Mouse (Mus musculus): ENCODE measurements around the gene Ppp2r5d.

The Ppp2r5d gene

DNA sequence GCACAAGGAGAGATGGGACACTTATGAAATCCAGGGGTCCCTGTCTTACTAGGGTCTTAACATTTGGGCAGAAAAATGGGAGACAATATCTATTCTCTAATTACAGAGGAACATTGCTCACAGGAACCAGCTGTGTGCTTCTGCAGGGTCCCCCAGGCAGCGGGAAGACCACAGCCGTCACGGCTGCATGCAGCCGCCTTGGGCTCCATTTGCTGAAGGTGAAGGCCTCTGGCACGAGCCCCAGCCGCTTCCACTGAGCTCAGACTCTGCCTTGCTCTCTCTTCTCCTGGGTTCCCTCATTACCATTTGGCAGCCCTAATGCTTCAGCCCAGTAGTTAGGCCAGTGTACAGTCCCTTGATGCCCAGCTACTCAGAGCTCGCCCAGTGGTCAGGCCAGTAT lies 16.2 kb upstream of the Ppp2r5d start:
- DNase-seq (ENCODE audit: low read depth) = no peak

GRCm38 (mm10) chr17:46714756-46715481 lies 10.0 kb upstream of the Ppp2r5d start:
- no peak for DNase-seq (ENCODE audit: low read depth)

DNA sequence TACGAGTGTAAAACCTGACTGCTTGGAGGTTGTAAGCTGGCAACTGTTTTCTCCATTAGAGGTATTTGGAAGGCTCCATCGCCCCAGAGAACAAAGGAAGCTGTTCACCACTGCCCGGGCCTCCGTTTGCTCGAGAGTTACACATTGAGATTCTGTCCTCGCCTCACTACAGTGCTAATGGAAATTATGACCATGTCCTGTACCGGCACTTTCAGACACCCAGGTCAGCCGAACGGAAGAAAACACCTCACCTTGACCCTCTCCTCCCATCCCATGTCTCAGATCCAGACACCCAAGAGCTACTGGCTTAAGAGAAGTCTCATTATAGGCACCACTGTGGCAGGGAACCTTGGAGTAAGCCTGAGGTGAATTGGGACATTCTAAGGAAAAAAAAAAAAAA lies 8.9 kb upstream of the Ppp2r5d start:
- no peak for DNase-seq (ENCODE audit: low read depth)

DNA sequence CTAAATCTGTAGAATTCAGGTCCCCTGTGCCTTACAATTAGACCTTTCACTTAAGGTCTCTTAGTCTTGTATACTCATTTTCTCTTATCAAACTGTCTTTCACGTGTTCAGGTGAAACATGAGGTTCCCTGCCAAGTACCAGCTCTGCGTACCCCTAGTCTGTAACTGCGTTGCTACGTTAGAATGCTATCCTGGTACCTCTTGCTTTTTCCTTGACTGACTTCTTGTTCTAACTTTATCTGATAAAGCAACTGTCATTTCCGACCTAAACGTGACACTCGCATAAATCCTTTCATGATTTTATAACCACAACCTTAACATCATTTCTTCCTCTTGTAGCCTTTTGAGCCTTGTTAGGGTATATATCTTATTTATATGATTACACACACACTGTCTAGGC lies 7.5 kb upstream of the Ppp2r5d start:
- no peak for DNase-seq (ENCODE audit: low read depth)

DNA sequence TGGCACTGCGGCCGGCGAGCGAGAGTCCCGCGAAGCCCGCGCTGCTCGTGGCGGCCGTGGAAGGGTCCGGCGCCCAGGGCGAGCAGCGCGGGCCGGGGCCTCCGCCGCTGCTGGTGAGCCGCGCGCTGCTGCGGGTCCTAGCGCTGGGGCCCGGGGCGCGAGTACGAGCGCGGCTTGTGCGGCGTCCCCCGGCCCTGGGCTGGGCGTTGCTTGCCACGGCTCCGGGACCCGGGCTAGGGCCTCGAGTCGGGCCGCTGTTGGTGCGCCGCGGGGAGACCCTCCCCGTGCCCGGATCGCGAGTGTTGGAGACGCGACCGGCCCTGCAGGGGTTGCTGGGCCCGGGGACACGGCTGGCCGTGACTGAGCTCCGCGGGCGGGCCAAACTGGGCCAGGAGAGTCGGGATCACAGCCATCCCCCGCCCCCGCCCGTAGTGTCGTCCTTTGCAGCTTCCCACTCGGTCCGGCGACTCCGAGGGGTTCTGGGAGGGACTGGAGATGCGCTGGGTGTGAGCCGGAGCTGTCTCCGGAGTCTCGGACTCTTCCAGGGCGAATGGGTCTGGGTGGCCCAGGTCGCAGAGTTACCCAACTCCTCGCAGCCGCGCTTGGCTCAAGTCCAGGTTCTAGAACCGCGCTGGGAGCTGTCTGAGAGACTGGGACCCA lies 6.8 kb upstream of the Ppp2r5d start:
- no peak for DNase-seq (ENCODE audit: low read depth)

DNA sequence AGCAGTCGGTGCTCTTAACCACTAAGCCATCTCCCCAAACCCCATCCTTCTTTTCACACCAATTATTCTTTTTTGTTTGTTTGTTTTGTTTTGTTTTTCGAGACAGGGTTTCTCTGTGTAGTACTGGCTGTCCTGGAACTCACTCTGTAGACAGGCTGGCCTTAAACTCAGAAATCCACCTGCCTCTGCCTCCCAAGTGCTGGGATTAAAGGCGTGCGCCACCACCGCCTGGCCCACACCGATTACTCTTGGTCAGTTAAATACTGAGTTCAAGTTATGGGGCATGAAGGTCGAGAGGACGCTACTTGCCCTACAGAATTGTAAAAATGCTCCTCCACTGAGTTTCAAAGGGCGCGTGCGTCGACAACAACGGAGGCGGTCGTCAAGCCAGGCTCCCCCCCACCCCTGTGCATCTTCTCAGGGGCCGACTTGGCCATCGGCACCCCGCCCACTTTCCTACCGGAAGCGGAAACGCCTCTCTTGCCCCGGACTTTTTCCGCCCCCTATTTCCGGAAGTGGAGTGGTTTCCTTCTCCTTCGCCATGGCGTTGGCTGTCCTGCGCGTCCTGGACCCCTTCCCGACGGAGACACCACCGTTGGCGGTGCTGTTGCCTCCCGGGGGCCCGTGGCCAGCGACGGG lies 6.2 kb upstream of the Ppp2r5d start, which contains the start of gene Pex6:
Gene Pex6 (plus strand): TSS at position 505 of the 639 bp plus-strand sequence.
- peak; percentile 92 for DNase-seq (ENCODE audit: low read depth)

- no peak for DNase-seq (ENCODE audit: low read depth)
Observed at GRCm38 (mm10) chr17:46706375-46707089, 1.6 kb upstream of the Ppp2r5d start.

GRCm38 (mm10) chr17:46703971-46704886 lies 682 bp downstream of the Ppp2r5d start:
- no peak for DNase-seq (ENCODE audit: low read depth)

DNA sequence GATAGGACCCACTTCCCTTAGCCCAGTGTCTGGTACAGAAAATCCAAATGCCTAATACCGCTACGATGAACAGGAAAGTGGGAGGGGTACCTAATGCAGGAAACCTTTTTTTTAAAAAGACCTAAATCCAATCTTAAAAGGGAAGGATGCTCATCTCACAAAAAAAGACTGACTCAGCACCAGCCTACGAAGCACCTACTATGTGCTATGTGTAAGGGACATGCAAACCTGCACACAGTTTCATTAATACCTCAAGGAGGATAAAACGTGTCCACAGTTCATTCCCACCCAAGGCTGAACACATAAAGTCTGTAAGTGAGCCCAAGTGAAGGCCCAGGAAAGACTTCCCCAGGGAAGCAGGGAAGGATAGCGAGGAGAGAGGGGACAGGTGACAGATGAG lies 2.4 kb downstream of the Ppp2r5d start:
- no peak for DNase-seq (ENCODE audit: low read depth)

DNA sequence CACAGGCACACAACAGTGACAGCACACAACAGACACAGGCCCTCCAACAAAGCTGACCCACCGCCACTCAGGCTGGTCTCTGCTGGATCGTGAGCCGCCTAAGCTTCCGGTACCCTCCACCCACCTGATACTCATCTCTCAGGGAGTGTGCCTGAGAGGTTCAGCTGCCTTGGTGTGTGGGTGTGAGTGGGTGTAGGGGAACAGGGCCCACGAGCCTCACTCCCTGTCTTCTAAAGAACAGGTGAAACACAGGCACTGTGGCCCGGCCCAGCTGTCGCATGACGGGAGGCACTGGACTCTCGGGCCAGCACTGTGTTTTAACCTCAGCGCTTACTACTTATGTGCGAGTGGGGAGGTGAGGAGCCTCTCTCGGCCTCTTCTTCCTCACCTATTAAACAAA lies 2.8 kb downstream of the Ppp2r5d start:
- DNase-seq (ENCODE audit: low read depth) = no peak

DNA sequence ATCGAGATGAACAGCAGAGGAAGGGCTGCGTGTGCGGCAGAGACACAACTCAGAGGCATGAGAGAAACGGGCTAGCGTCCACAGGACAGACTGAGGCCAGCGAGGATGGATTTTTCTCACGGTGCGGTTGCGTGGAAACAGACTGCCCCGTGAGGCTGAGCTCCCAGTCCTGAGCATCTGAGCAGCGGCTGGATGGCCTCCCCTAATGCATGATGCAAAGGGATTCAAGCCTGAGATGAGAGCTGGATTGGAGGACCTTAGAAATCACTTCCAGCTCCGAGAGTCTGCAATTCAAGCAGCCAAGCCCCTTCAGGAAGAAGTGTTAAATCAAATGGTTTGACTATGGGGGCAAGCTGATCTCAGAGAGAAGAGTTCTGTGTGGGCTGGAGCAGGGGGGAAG lies 3.4 kb downstream of the Ppp2r5d start:
- no peak for DNase-seq (ENCODE audit: low read depth)

DNA sequence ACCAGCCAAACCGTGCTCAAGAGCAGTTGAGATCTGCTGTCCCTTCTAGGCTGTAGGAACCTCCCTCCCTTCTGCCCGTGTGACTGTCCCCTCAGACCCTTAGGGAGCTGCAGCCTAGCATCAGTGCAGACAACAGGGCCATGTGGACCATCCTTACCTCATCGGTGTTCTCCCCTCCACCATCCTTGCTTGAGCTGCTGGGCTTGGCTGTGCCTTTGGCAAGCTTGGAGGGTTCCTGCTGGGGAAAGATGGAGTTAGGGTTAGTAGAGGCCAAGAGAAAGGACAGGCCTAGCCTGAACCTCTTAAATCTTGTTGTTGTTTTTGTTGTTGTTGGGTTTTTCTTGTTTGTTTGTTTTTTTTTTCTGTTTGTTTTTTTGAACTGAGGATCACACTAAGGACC lies 5.0 kb downstream of the Ppp2r5d start:
- DNase-seq (ENCODE audit: low read depth) = no peak

DNA sequence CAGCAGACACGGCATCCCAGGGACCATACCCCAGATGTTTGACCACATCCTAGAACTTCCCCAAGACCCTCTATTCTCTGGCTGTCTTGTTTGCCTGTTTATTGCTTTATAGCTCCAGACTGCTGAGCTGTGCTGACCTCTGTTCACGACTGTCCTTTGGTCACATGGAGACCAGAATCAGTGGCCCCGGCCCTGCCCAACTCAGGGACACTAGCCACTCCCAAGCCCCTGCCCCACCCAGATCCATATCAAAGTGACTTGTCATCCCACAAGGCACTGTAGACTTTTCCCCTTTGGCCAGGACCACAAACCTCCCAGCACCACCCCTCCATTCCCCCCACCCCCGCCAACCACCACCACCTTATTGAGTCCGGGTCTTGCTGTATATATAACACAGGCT lies 5.7 kb downstream of the Ppp2r5d start:
- DNase-seq (ENCODE audit: low read depth) = no peak

DNA sequence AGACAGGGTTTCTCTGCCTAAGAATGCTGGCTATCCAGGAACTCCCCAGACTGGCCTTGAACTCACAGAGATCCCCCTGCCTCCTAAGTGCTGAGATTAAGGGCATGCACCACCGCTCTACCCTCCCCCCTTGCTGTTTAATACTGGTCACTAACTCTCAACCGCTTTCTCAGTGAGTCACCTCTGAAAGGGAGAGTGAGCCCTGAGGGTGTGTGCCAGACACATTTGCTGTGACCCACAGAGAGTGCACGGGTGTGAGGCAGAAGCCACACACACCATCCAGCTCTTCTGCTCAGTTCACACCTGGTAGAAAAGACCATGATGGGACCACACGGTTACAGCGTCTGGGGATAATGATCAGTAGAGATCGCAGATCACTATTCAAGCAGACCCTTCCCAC lies 6.4 kb downstream of the Ppp2r5d start:
- no peak for DNase-seq (ENCODE audit: low read depth)

DNA sequence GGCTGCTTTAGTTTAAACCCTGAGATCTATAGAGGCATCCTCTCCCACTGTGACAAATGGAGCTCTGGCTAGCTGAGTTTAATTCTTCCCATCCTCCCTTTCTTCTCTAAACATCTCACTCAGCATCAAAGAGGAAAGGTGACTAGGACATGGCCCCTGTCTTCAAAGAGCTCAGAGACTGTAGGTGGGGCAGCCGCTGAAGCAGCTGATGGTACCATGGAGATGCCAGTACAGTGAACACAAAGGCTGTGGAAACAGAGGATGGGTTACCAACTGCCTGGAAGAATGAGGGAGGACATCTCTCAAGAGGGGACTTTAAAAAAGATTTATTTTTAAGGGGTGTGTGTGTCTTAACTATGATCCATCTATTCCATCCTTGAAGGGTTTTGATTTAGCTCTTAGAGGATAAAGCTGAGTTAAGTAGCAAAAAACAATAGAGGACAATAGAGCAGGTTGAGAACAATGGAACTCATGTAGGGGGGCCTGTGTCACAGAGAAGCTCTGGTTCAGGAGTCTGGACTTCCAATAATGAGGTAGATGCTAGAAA lies 10.3 kb downstream of the Ppp2r5d start:
- no peak for DNase-seq (ENCODE audit: low read depth)

- DNase-seq (ENCODE audit: low read depth) = no peak
Observed at GRCm38 (mm10) chr17:46691390-46691789, 13.5 kb downstream of the Ppp2r5d start.

DNA sequence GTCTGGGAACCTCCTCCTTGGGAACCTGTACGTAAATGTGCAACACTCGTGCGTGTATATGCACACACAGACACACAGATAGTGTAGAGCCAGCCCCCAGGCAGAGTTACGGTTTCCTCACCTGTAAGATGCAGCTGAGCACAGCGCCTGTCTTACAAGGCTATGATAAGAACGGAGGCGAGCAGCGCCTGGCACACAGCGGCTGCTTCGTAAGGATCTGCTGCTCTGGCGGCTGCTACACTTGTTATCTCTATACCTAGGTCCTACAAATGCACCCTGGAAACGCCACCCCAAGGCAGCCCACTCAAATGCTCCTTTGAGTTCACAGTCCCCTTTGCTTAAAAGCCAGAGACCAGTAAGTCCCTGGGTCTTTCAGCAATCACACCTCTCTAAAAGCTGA lies 14.2 kb downstream of the Ppp2r5d start:
- DNase-seq (ENCODE audit: low read depth) = no peak

DNA sequence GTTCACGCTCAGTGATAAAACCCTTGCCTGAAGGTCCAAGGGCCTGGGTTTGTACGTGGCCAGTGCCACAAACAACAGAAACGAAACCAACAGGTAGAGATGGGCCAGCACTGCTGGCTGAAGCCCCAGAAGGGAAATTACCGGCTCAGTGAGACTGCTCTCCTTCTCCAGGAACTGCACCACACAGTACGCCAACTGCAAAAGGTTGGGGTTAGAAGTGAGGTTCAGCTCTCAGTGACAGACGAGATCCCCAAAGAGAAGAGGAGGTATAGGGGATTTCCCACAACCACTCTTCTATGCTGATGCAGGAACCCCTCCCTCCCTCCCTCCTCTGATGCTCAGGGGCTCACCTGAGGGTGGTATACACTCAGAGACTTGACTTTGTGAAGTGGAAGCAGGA lies 19.0 kb downstream of the Ppp2r5d start:
- DNase-seq (ENCODE audit: low read depth) = no peak

- no peak for DNase-seq (ENCODE audit: low read depth)
Observed at GRCm38 (mm10) chr17:46682654-46683389, 22.1 kb downstream of the Ppp2r5d start.

DNA sequence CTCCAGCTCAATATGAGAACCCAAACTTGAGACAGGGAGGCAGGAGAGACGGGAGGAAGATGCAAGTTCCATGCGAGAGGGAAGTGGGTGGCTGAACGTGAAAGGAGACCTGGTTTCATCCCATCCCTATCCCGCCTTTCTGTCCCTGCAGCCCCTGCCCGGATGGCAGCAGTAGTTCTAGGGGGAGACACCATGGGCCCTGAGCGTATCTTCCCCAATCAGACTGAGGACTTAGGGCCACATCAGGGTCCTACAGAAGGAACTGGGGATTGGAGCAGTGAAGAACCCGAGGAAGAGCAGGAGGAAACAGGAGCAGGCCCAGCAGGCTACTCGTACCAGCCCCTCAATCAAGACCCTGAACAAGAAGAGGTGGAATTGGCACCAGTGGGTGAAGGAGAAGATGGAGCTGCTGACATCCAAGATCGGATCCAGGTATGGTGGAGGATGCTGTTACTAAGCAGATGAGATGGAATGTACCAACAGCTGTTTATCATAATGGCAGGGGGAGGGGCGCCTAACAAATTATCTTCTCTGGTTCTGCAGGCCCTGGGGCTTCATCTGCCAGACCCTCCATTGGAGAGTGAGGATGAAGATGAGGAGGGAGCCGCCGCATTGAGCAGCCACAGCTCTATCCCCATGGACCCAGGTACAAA lies 23.3 kb downstream of the Ppp2r5d start:
- no peak for DNase-seq (ENCODE audit: low read depth)

Data from c-Kit-positive CD71-positive TER-119-negative erythroid progenitor cells, embryonic 14.5 days (primary cell).